ENCODE assay signal across 26 mouse cellular contexts in genomic region chr2:172674641-172675040, GRCm38 (mm10).
DNase-seq lines count a peak whose midpoint lies in the region; ATAC-seq and TF ChIP-seq lines count a peak whose summit lies in the region.
"Had no signal": no experiment of that assay in that cellular context is flagged by ENCODE, and none has a peak within 500 bp of the region (broad histone marks: within the 10 kb centered on the region; RNA-seq: fewer than 3 reads in every experiment).

No protein-coding gene starts in this region.

- H3K9me3 ChIP-seq in forebrain, embryonic 10.5 days = no peaks in the 10 kb centered on the region
- no peaks in the 10 kb centered on the region for H3K9me3 ChIP-seq in forebrain, postnatal 0 days (ENCODE audit: low read length)
- H3K9me3 ChIP-seq in E14TG2a.4 (ENCODE audit: low read length) = no peaks in the 10 kb centered on the region
- H3K9me3 ChIP-seq in embryonic facial prominence, embryonic 10.5 days = no peaks in the 10 kb centered on the region
- H3K9me3 ChIP-seq: embryonic facial prominence, embryonic 13.5 days; embryonic facial prominence, embryonic 15.5 days; forebrain, embryonic 13.5 days; forebrain, embryonic 15.5 days had no signal

- H3K4me1 ChIP-seq in forebrain, embryonic 10.5 days = peaks cover 8% of the 10 kb centered on the region
- no peaks in the 10 kb centered on the region for H3K4me1 ChIP-seq in forebrain, postnatal 0 days (ENCODE audit: insufficient read depth)
- peaks cover 33% of the 10 kb centered on the region for H3K4me1 ChIP-seq in E14TG2a.4 (replicated peaks; ENCODE audit: low read depth, low read length)
- H3K4me1 ChIP-seq in embryonic facial prominence, embryonic 10.5 days = peaks cover 17% of the 10 kb centered on the region
- H3K4me1 ChIP-seq: embryonic facial prominence, embryonic 15.5 days; forebrain, embryonic 13.5 days; forebrain, embryonic 15.5 days had no signal

- WGBS in forebrain, embryonic 10.5 days = 83% methylated on average over 8 of the region's 8 CpGs
- 89% methylated on average over 8 of the region's 8 CpGs for WGBS in forebrain, postnatal 0 days
- WGBS in embryonic facial prominence, embryonic 10.5 days = 75% methylated on average over 8 of the region's 8 CpGs

- H3K27me3 ChIP-seq in forebrain, embryonic 10.5 days (ENCODE audit: poor library complexity, severe bottlenecking) = no peaks in the 10 kb centered on the region
- no peaks in the 10 kb centered on the region for H3K27me3 ChIP-seq in forebrain, postnatal 0 days (ENCODE audit: insufficient read depth, low read length)
- peaks cover 44% of the 10 kb centered on the region for H3K27me3 ChIP-seq in E14TG2a.4 (ENCODE audit: insufficient read depth, low read length)
- 0 out of 2 replicates have a peak, but pooled peaks cover 11% of the 10 kb centered on the region for H3K27me3 ChIP-seq in embryonic facial prominence, embryonic 10.5 days (replicated peaks; ENCODE audit: low read depth, poor library complexity, severe bottlenecking)
- H3K27me3 ChIP-seq: embryonic facial prominence, embryonic 15.5 days; forebrain, embryonic 13.5 days; forebrain, embryonic 15.5 days; Patski had no signal

- H3K4me3 ChIP-seq in forebrain, embryonic 10.5 days = no peak overlapping the region
- H3K4me3 ChIP-seq in forebrain, postnatal 0 days (ENCODE audit: low read depth, low read length) = no peak overlapping the region
- H3K4me3 ChIP-seq in E14TG2a.4 (replicated peaks; ENCODE audit: low read length) = 0 out of 2 replicates have a peak overlapping the region, but pooled peaks have one; percentile 17
- H3K4me3 ChIP-seq in embryonic facial prominence, embryonic 10.5 days = no peak overlapping the region
- H3K4me3 ChIP-seq: embryonic facial prominence, embryonic 13.5 days; embryonic facial prominence, embryonic 15.5 days; erythroblast, embryonic 14.5 days; forebrain, embryonic 13.5 days; forebrain, embryonic 15.5 days had no signal

- no peak overlapping the region for H3K4me2 ChIP-seq in forebrain, postnatal 0 days (ENCODE audit: low read depth)
- H3K4me2 ChIP-seq: embryonic facial prominence, embryonic 13.5 days; embryonic facial prominence, embryonic 15.5 days; forebrain, embryonic 13.5 days; forebrain, embryonic 15.5 days had no signal

- H3K9ac ChIP-seq in forebrain, postnatal 0 days = no peak overlapping the region
- H3K9ac ChIP-seq: embryonic facial prominence, embryonic 13.5 days; embryonic facial prominence, embryonic 15.5 days; forebrain, embryonic 13.5 days; forebrain, embryonic 15.5 days had no signal

- H3K36me3 ChIP-seq in forebrain, embryonic 10.5 days (replicated peaks) = no peaks in the 10 kb centered on the region
- no peaks in the 10 kb centered on the region for H3K36me3 ChIP-seq in forebrain, postnatal 0 days (ENCODE audit: insufficient read depth)
- no peaks in the 10 kb centered on the region for H3K36me3 ChIP-seq in E14TG2a.4 (ENCODE audit: insufficient read depth, low read length)
- H3K36me3 ChIP-seq in embryonic facial prominence, embryonic 10.5 days (replicated peaks) = no peaks in the 10 kb centered on the region
- H3K36me3 ChIP-seq: embryonic facial prominence, embryonic 13.5 days; embryonic facial prominence, embryonic 15.5 days; forebrain, embryonic 15.5 days; G1E had no signal

- no peak for ATAC-seq in forebrain, postnatal 0 days
- ATAC-seq in megakaryocyte, adult 5-6 weeks (ENCODE audit: poor library complexity, severe bottlenecking) = no peak
- ATAC-seq: activated CD4-positive, CD25-positive, alpha-beta regulatory T cell, adult 4 months; CD4-positive, CD25-positive, alpha-beta regulatory T cell, adult 4 months; forebrain, embryonic 13.5 days; forebrain, embryonic 15.5 days; Patski had no signal

- TF ChIP-seq CTCF in forebrain, postnatal 0 days (IDR thresholded peaks at IDR 0.05; ENCODE audit: low read depth) = no peak
- no peak for TF ChIP-seq CTCF in E14TG2a.4 (conservative IDR thresholded peaks at IDR 0.05; ENCODE audit: low read length)

- DNase-seq in forebrain, embryonic 10.5 days (ENCODE audit: extremely low spot score, low spot score) = no peak
- no peak for DNase-seq in forebrain, postnatal 0 days
- DNase-seq in R1 (ENCODE audit: low read depth, low spot score) = peak; percentile 26
- no peak for DNase-seq in embryonic facial prominence, embryonic 10.5 days (ENCODE audit: low spot score)
- no peak for DNase-seq in natural killer cell, adult 2 months (ENCODE audit: low spot score in 2 of 2)
- no peak for DNase-seq in left cerebral cortex, adult 11 months (ENCODE audit: low spot score)
- DNase-seq: adrenal gland, adult 8-10 months; adrenal gland, postnatal 14 days; adrenal gland, postnatal 36 days; B cell, adult 2 months; cerebellum, adult 11-12 months; cerebellum, adult 2 months; cerebellum, adult 9-10 months; cerebellum, postnatal 10 days; cerebellum, postnatal 25 days had no signal

- H3K27ac ChIP-seq in forebrain, embryonic 10.5 days = peak overlapping the region; percentile 20; the same call in 1 of the 2 replicates
- no peak overlapping the region for H3K27ac ChIP-seq in forebrain, postnatal 0 days (ENCODE audit: low read depth, low read length)
- peak overlapping the region; percentile 57; the same call in 1 of the 2 replicates for H3K27ac ChIP-seq in embryonic facial prominence, embryonic 10.5 days (replicated peaks)
- H3K27ac ChIP-seq: embryonic facial prominence, embryonic 13.5 days; embryonic facial prominence, embryonic 15.5 days; forebrain, embryonic 13.5 days; forebrain, embryonic 15.5 days had no signal
